Mouse (Mus musculus) small intestine, adult 2 months (tissue): Measurements from ENCODE around the gene Il22ra2.

Experiments used
- CTCF ChIP-seq: fragments of 200-500 bp; IDR thresholded peaks from 2 replicates; pipeline ENCODE4 v1.5.1; 2012; ENCODE audit warnings: low read depth, mild to moderate bottlenecking, control low read depth, inconsistent platforms, low read length, moderate library complexity, mixed read lengths; ENCODE audit not compliant: insufficient replicate concordance, insufficient read length; ENCODE audit errors: extremely low read depth
- POLR2A ChIP-seq: fragments of 200-500 bp; IDR thresholded peaks from 2 replicates; pipeline ENCODE4 v1.6.1; 2012; ENCODE audit warnings: low read depth, mild to moderate bottlenecking, control low read depth, inconsistent platforms, low read length, moderate library complexity

DNA sequence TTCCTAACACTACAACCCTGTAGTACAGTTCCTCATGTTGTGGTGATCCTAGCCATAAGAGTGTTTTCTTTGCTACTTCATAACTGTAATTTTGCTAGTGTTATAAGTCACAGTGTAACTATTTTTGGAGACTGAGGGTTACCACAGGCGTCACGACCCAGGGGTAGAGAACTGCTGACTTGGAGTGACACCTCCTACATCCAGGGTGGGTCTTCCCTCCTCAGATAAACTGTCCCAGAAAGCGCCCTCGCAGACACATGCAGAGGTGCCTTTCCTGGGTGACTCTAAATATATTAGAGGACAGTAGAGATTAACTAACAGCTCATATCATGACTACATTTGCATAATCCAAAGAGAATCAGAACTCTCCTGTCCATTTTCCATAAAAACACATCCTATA is 24.9 kb upstream of the Il22ra2 start:
- TF ChIP-seq POLR2A = no peak
- TF ChIP-seq CTCF = no peak
